Mouse (Mus musculus): ENCODE results near the gene Tmod2. TPM values are rescaled to one million over a fixed set of nuclear protein-coding genes. Genes with fewer than 3 reads are reported as not detected.
"Not testable (repeated sequence)": the region's sequence is repeated elsewhere in the genome, so short reads cannot be mapped to it uniquely, and the experiment has no call there.

Gene Tmod2
- polyA plus RNA-seq, 1 experiment from 2014 or later: 5.8 TPM

GRCm38 (mm10) chr9:75546885-75547553 is 64.1 kb downstream of the Tmod2 start:
- WGBS: 51% methylated on average over 12 of the region's 12 CpGs
- Histone ChIP-seq H3K4me2 (ENCODE audit: low read depth, low read length) (peak overlapping the region; percentile 30; the same call in 1 of the 2 replicates), H3K9ac (ENCODE audit: low read length) (peak overlapping the region; percentile 38; the same call in 1 of the 2 replicates)

GRCm38 (mm10) chr9:75545514-75545913 is 65.6 kb downstream of the Tmod2 start:
- no peak for ATAC-seq (replicated peaks; ENCODE audit: extremely low read depth, insufficient read depth, low FRiP score)
- Histone ChIP-seq H3K27me3 (ENCODE audit: control insufficient read depth, insufficient read depth, low read length) (no peaks in the 10 kb centered on the region), H3K36me3 (ENCODE audit: control insufficient read depth, insufficient read depth) (peaks cover 4% of the 10 kb centered on the region; the same call in 1 of the 2 replicates), H3K9me3 (replicated peaks; ENCODE audit: control insufficient read depth, low read length) (peaks cover 3% of the 10 kb centered on the region; the same call in 1 of the 2 replicates), H3K4me1 (ENCODE audit: control insufficient read depth, insufficient read depth, low read length) (peaks cover 32% of the 10 kb centered on the region), H3K4me2 (ENCODE audit: low read depth, low read length) (no peak overlapping the region), H3K4me3 (ENCODE audit: low read length) (no peak overlapping the region), H3K27ac (ENCODE audit: low read length) (no peak overlapping the region), H3K9ac (ENCODE audit: low read length) (no peak overlapping the region)
- WGBS: 78% methylated on average over 8 of the region's 8 CpGs

More at GRCm38 (mm10) chr9:75546885-75547553, 64.1 kb downstream of the Tmod2 start:
- H3K4me1 ChIP-seq (ENCODE audit: control insufficient read depth, insufficient read depth, low read length): peaks cover 23% of the 10 kb centered on the region
- H3K9me3 ChIP-seq (replicated peaks; ENCODE audit: control insufficient read depth, low read length): peaks cover 7% of the 10 kb centered on the region
- H3K27ac ChIP-seq (ENCODE audit: low read length): peak overlapping the region; percentile 89
- H3K27me3 ChIP-seq (ENCODE audit: control insufficient read depth, insufficient read depth, low read length): no peaks in the 10 kb centered on the region
- no peak overlapping the region for H3K4me3 ChIP-seq (ENCODE audit: low read length)
- H3K36me3 ChIP-seq (ENCODE audit: control insufficient read depth, insufficient read depth): peaks cover 9% of the 10 kb centered on the region; the same call in 1 of the 2 replicates
- peak; percentile 83 for ATAC-seq (replicated peaks; ENCODE audit: extremely low read depth, insufficient read depth, low FRiP score)

GRCm38 (mm10) chr9:75541497-75541896 is 69.6 kb downstream of the Tmod2 start:
- Histone ChIP-seq H3K27ac (ENCODE audit: low read length) (peak overlapping the region; percentile 51), H3K4me1 (ENCODE audit: control insufficient read depth, insufficient read depth, low read length) (peaks cover 21% of the 10 kb centered on the region), H3K9ac (ENCODE audit: low read length) (0 out of 2 replicates have a peak overlapping the region, but pooled peaks have one; percentile 5), H3K4me3 (ENCODE audit: low read length) (no peak overlapping the region), H3K4me2 (ENCODE audit: low read depth, low read length) (peak overlapping the region; percentile 7; the same call in 1 of the 2 replicates), H3K9me3 (replicated peaks; ENCODE audit: control insufficient read depth, low read length) (no peaks in the 10 kb centered on the region), H3K36me3 (ENCODE audit: control insufficient read depth, insufficient read depth) (no peaks in the 10 kb centered on the region), H3K27me3 (ENCODE audit: control insufficient read depth, insufficient read depth, low read length) (no peaks in the 10 kb centered on the region)
- WGBS: 6% methylated on average over 5 of the region's 5 CpGs
- ATAC-seq (replicated peaks; ENCODE audit: extremely low read depth, insufficient read depth, low FRiP score): peak; percentile 52; the same call in 1 of the 2 replicates

GRCm38 (mm10) chr9:75536422-75536821 is 74.7 kb downstream of the Tmod2 start:
- WGBS: 72% methylated on average over 1 of the region's 1 CpGs
- H3K4me3 ChIP-seq (ENCODE audit: low read length): no peak overlapping the region
- H3K9ac ChIP-seq (ENCODE audit: low read length): no peak overlapping the region
- H3K27me3 ChIP-seq (ENCODE audit: control insufficient read depth, insufficient read depth, low read length): no peaks in the 10 kb centered on the region
- peaks cover 5% of the 10 kb centered on the region for H3K4me1 ChIP-seq (ENCODE audit: control insufficient read depth, insufficient read depth, low read length)
- ATAC-seq (replicated peaks; ENCODE audit: extremely low read depth, insufficient read depth, low FRiP score): no peak
- H3K36me3 ChIP-seq (ENCODE audit: control insufficient read depth, insufficient read depth): 0 out of 2 replicates have a peak, but pooled peaks cover 1% of the 10 kb centered on the region
- H3K27ac ChIP-seq (ENCODE audit: low read length): no peak overlapping the region
- H3K9me3 ChIP-seq (replicated peaks; ENCODE audit: control insufficient read depth, low read length): no peaks in the 10 kb centered on the region
- H3K4me2 ChIP-seq (ENCODE audit: low read depth, low read length): no peak overlapping the region

- peaks cover 9% of the 10 kb centered on the region; the same call in 1 of the 2 replicates for H3K36me3 ChIP-seq (ENCODE audit: control insufficient read depth, insufficient read depth)
- H3K9ac ChIP-seq (ENCODE audit: low read length): no peak overlapping the region
- ATAC-seq (replicated peaks; ENCODE audit: extremely low read depth, insufficient read depth, low FRiP score): no peak
- no peaks in the 10 kb centered on the region for H3K4me1 ChIP-seq (ENCODE audit: control insufficient read depth, insufficient read depth, low read length)
- H3K4me3 ChIP-seq (ENCODE audit: low read length): no peak overlapping the region
- WGBS: 85% methylated on average over 8 of the region's 8 CpGs
- H3K4me2 ChIP-seq (ENCODE audit: low read depth, low read length): no peak overlapping the region
- no peak overlapping the region for H3K27ac ChIP-seq (ENCODE audit: low read length)
- H3K27me3 ChIP-seq (ENCODE audit: control insufficient read depth, insufficient read depth, low read length): no peaks in the 10 kb centered on the region
- H3K9me3 ChIP-seq (replicated peaks; ENCODE audit: control insufficient read depth, low read length): no peaks in the 10 kb centered on the region
Measured at GRCm38 (mm10) chr9:75534431-75534962, 76.6 kb downstream of the Tmod2 start.

- H3K4me3 ChIP-seq (ENCODE audit: low read length); H3K27me3 ChIP-seq (ENCODE audit: control insufficient read depth, insufficient read depth, low read length); H3K9ac ChIP-seq (ENCODE audit: low read length); H3K4me2 ChIP-seq (ENCODE audit: low read depth, low read length); H3K9me3 ChIP-seq (replicated peaks; ENCODE audit: control insufficient read depth, low read length); ATAC-seq (replicated peaks; ENCODE audit: extremely low read depth, insufficient read depth, low FRiP score); H3K4me1 ChIP-seq (ENCODE audit: control insufficient read depth, insufficient read depth, low read length); H3K27ac ChIP-seq (ENCODE audit: low read length): not testable (repeated sequence)
- peaks cover 14% of the 10 kb centered on the region for H3K36me3 ChIP-seq (ENCODE audit: control insufficient read depth, insufficient read depth)
- 70% methylated on average over 8 of the region's 9 CpGs for WGBS
Measured at GRCm38 (mm10) chr9:75532989-75533388, 78.1 kb downstream of the Tmod2 start.

- Histone ChIP-seq H3K4me1 (ENCODE audit: control insufficient read depth, insufficient read depth, low read length) (peaks cover 3% of the 10 kb centered on the region; the same call in 1 of the 2 replicates), H3K9me3 (replicated peaks; ENCODE audit: control insufficient read depth, low read length) (no peaks in the 10 kb centered on the region), H3K4me2 (ENCODE audit: low read depth, low read length) (no peak overlapping the region), H3K27me3 (ENCODE audit: control insufficient read depth, insufficient read depth, low read length) (no peaks in the 10 kb centered on the region), H3K36me3 (ENCODE audit: control insufficient read depth, insufficient read depth) (peaks cover 14% of the 10 kb centered on the region), H3K27ac (ENCODE audit: low read length) (no peak overlapping the region), H3K9ac (ENCODE audit: low read length) (no peak overlapping the region), H3K4me3 (ENCODE audit: low read length) (no peak overlapping the region)
- no peak for ATAC-seq (replicated peaks; ENCODE audit: extremely low read depth, insufficient read depth, low FRiP score)
- WGBS: 81% methylated on average over 7 of the region's 7 CpGs
Measured at GRCm38 (mm10) chr9:75532461-75532860, 78.7 kb downstream of the Tmod2 start.

GRCm38 (mm10) chr9:75529358-75529757 is 81.8 kb downstream of the Tmod2 start:
- Histone ChIP-seq H3K9me3 (replicated peaks; ENCODE audit: control insufficient read depth, low read length) (no peaks in the 10 kb centered on the region), H3K4me1 (ENCODE audit: control insufficient read depth, insufficient read depth, low read length) (peaks cover 6% of the 10 kb centered on the region; the same call in 1 of the 2 replicates), H3K36me3 (ENCODE audit: control insufficient read depth, insufficient read depth) (peaks cover 14% of the 10 kb centered on the region), H3K4me2 (ENCODE audit: low read depth, low read length) (no peak overlapping the region), H3K9ac (ENCODE audit: low read length) (no peak overlapping the region), H3K27me3 (ENCODE audit: control insufficient read depth, insufficient read depth, low read length) (no peaks in the 10 kb centered on the region), H3K4me3 (ENCODE audit: low read length) (no peak overlapping the region), H3K27ac (ENCODE audit: low read length) (no peak overlapping the region)
- no peak for ATAC-seq (replicated peaks; ENCODE audit: extremely low read depth, insufficient read depth, low FRiP score)
- 55% methylated on average over 5 of the region's 5 CpGs for WGBS

- Histone ChIP-seq H3K9ac (ENCODE audit: low read length) (no peak overlapping the region), H3K4me2 (ENCODE audit: low read depth, low read length) (no peak overlapping the region), H3K4me1 (ENCODE audit: control insufficient read depth, insufficient read depth, low read length) (peaks cover 8% of the 10 kb centered on the region), H3K36me3 (ENCODE audit: control insufficient read depth, insufficient read depth) (peaks cover 14% of the 10 kb centered on the region), H3K27ac (ENCODE audit: low read length) (no peak overlapping the region; the same call in 1 of the 2 replicates), H3K27me3 (ENCODE audit: control insufficient read depth, insufficient read depth, low read length) (no peaks in the 10 kb centered on the region), H3K4me3 (ENCODE audit: low read length) (no peak overlapping the region), H3K9me3 (replicated peaks; ENCODE audit: control insufficient read depth, low read length) (no peaks in the 10 kb centered on the region)
- no peak for ATAC-seq (replicated peaks; ENCODE audit: extremely low read depth, insufficient read depth, low FRiP score)
- WGBS: 95% methylated on average over 9 of the region's 9 CpGs
Measured at GRCm38 (mm10) chr9:75528096-75528495, 83.0 kb downstream of the Tmod2 start.
